Mouse (Mus musculus): ENCODE data around the gene Crip2. TPM values are rescaled to one million over a fixed set of nuclear protein-coding genes. Genes with fewer than 3 reads are reported as not detected.

Crip2 gene
- 278 and 293 TPM in 2 replicates for polyA plus RNA-seq (2016; fragmentation: Nextera tagmentation; extraction: Ambion mirVana)

- Histone ChIP-seq H3K4me3 (peak within 1 kb of the TSS; percentile 75), H3K27me3 (ENCODE audit: low read depth, poor library complexity, severe bottlenecking) (peaks cover 24% of the 10 kb centered on the region), H3K9me3 (replicated peaks) (no peaks in the 10 kb centered on the region), H3K4me1 (peaks cover 72% of the 10 kb centered on the region), H3K27ac (replicated peaks) (peak within 1 kb of the TSS; percentile 95), H3K36me3 (peaks cover 62% of the 10 kb centered on the region)
- peak; percentile 96 for DNase-seq (ENCODE audit: low spot score)
- WGBS, result under 1% methylated on average over 68 of the region's 68 CpGs
Measured at GRCm38 (mm10) chr12:113139908-113140615, at the start of gene Crip2. Gene Crip2, plus strand, starts transcription at chr12:113140236.

GRCm38 (mm10) chr12:113097040-113097439 is 43.0 kb upstream of the Crip2 start:
- no peaks in the 10 kb centered on the region for H3K9me3 ChIP-seq (replicated peaks)
- no peaks in the 10 kb centered on the region for H3K27me3 ChIP-seq (ENCODE audit: low read depth, poor library complexity, severe bottlenecking)
- WGBS, result 86% methylated on average over 5 of the region's 5 CpGs
- H3K4me1 ChIP-seq, result peaks cover 43% of the 10 kb centered on the region
- no peak for DNase-seq (ENCODE audit: low spot score)
- H3K36me3 ChIP-seq, result peaks cover 21% of the 10 kb centered on the region
- H3K27ac ChIP-seq (replicated peaks), result peak overlapping the region; percentile 99
- peak overlapping the region; percentile 93 for H3K4me3 ChIP-seq

DNA sequence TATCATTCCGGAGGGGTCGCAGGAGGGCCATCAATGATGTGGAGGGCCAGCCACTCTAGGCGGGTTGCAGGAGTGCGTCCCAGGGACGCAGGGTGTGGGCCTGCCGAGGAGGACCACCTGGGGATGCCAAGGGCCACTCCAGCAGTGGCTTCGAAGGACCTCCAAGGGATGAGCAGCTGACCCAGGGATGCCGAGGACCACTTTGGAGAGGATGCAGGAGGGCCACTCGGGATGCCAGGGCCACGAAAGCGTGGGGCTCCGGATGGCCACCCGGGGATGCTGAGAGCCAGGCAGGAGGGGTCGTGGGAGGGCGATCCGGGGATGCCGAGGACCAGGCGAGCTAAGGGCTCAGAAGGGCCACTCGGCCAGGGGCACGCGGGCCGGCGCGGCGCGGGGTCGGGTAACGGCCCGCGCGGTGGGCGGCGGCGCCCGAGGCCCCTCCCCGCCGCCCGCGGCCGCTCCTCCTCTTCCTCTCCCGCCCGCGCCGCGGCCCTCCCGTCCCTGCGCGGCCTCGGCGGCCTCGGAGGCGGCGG is 42.2 kb upstream of the Crip2 start, which contains the start of gene Mta1:
Gene Mta1, plus strand, starts transcription at position 530 of the 533 bp plus-strand sequence.
- H3K4me3 ChIP-seq, result peak within 1 kb of the TSS; percentile 93
- peaks cover 49% of the 10 kb centered on the region for H3K4me1 ChIP-seq
- DNase-seq (ENCODE audit: low spot score), result peak; percentile 68
- H3K27me3 ChIP-seq (ENCODE audit: low read depth, poor library complexity, severe bottlenecking), result no peaks in the 10 kb centered on the region
- H3K36me3 ChIP-seq, result peaks cover 29% of the 10 kb centered on the region
- H3K27ac ChIP-seq (replicated peaks), result peak within 1 kb of the TSS; percentile 99
- WGBS, result 2% methylated on average over 33 of the region's 53 CpGs
- no peaks in the 10 kb centered on the region for H3K9me3 ChIP-seq (replicated peaks)

DNA sequence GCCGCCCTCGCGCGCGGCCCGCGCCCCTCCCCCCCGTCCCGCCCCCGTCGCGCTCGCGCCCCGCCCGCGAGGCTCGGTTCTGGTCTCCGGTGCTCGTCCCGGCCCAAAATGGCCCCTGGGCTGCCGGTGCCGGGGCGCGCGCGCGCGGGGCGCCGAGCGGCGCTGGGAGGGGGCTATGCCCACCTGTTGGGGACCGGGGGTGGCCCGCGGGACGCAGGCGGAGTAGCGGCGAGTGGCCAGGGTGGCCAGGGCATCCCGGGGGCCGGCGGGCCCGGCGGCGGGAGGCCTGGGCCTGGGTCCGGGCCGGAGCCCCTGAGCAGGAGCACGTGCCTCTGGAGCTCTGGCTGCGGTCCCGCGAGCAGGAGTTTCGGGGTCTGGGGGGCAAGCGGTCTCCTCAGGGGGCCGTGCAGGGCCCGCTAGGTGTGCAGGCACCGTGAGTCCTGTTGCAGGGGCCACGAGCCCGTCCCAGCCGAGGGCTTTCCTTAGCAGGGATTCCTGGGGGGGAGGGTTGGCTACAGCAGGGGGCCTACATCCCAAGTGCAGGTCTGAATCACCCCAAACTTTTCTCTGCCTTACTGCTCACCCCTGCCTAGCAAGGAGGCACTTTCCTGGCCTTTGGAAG is 41.4 kb upstream of the Crip2 start:
- 1% methylated on average over 29 of the region's 60 CpGs for WGBS
- peaks cover 37% of the 10 kb centered on the region for H3K36me3 ChIP-seq
- peak; percentile 56 for DNase-seq (ENCODE audit: low spot score)
- H3K4me1 ChIP-seq, result peaks cover 57% of the 10 kb centered on the region
- peak overlapping the region; percentile 93 for H3K4me3 ChIP-seq
- H3K9me3 ChIP-seq (replicated peaks), result no peaks in the 10 kb centered on the region
- peak overlapping the region; percentile 99 for H3K27ac ChIP-seq (replicated peaks)
- no peaks in the 10 kb centered on the region for H3K27me3 ChIP-seq (ENCODE audit: low read depth, poor library complexity, severe bottlenecking)

DNA sequence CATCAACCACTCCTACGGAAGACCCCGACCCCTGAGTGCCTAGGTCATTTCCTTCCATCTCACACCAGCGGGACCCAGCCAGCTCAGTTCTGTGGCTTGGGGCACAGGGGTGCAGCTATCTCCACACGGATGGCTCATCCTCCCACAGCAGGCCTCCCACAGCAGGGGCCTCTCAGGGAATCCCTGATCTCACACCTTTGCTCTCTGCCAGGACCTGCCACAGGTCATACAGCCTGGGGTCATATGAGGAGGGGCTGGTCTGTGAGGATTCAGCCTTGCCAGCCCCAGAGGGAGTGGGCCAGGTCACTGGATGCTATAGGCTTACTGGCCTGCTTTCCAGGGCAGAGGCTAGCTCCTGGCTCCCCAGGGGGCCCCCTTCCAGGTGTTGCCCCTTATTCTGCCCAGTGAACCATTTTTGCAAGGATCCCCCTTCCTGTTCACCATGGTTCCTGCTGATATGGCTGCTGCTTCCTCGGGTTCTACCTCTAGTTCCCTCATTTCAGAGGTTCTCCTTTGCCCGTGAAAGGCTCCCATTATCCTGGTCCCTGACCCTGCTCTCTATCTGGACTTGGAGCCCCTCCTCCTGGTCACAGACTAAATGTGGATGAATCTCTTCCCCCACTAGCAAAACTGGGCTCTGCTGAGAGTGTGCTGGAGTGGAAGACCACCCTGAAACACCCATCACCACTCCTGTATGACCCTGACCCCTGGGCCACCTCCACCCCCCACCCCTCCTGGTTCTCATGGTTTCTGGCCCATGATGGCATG is 40.4 kb upstream of the Crip2 start:
- peaks cover 47% of the 10 kb centered on the region for H3K36me3 ChIP-seq
- peak overlapping the region; percentile 99 for H3K27ac ChIP-seq (replicated peaks)

GRCm38 (mm10) chr12:113100448-113101076 is 39.5 kb upstream of the Crip2 start:
- H3K36me3 ChIP-seq, result peaks cover 56% of the 10 kb centered on the region
- 0 out of 2 replicates have a peak, but pooled peaks cover 3% of the 10 kb centered on the region for H3K9me3 ChIP-seq (replicated peaks)
- H3K4me1 ChIP-seq, result peaks cover 66% of the 10 kb centered on the region
- DNase-seq (ENCODE audit: low spot score), result no peak
- WGBS, result 84% methylated on average over 5 of the region's 5 CpGs
- no peaks in the 10 kb centered on the region for H3K27me3 ChIP-seq (ENCODE audit: low read depth, poor library complexity, severe bottlenecking)
- no peak overlapping the region for H3K27ac ChIP-seq (replicated peaks)
- peak overlapping the region; percentile 93 for H3K4me3 ChIP-seq

More for the DNA sequence above, 40.4 kb upstream of the Crip2 start:
- Histone ChIP-seq H3K9me3 (replicated peaks) (no peaks in the 10 kb centered on the region), H3K4me3 (peak overlapping the region; percentile 93), H3K4me1 (peaks cover 64% of the 10 kb centered on the region), H3K27me3 (ENCODE audit: low read depth, poor library complexity, severe bottlenecking) (no peaks in the 10 kb centered on the region)
- DNase-seq (ENCODE audit: low spot score), result no peak
- WGBS, result 46% methylated on average over 6 of the region's 6 CpGs

GRCm38 (mm10) chr12:113101251-113101960 is 38.6 kb upstream of the Crip2 start:
- Histone ChIP-seq H3K9me3 (replicated peaks) (0 out of 2 replicates have a peak, but pooled peaks cover 8% of the 10 kb centered on the region), H3K27ac (replicated peaks) (no peak overlapping the region), H3K27me3 (ENCODE audit: low read depth, poor library complexity, severe bottlenecking) (no peaks in the 10 kb centered on the region), H3K4me3 (peak overlapping the region; percentile 5; the same call in 1 of the 2 replicates), H3K36me3 (peaks cover 64% of the 10 kb centered on the region), H3K4me1 (peaks cover 66% of the 10 kb centered on the region)
- DNase-seq (ENCODE audit: low spot score), result no peak
- WGBS, result 89% methylated on average over 9 of the region's 9 CpGs

DNA sequence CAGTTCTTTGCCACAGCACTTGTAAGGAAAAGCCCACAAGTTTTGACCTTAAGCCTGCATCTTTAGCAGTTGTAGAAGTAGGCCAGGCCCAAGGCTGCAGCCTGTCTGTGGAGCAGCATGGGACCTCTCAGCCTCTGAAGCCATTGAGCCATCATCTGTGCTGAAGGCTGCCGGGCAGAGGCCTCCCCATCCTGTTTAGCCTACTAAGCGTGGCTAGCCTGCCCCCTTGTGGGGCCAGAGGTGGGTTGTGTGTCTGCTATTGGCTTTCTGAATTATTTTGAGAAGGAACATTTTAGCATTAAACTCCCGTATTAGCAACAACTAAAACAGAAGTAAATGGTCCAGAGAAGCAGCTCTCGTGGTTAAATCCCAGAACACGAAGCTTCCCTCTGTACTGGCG is 37.6 kb upstream of the Crip2 start:
- Histone ChIP-seq H3K4me1 (peaks cover 56% of the 10 kb centered on the region), H3K27me3 (ENCODE audit: low read depth, poor library complexity, severe bottlenecking) (no peaks in the 10 kb centered on the region), H3K36me3 (peaks cover 67% of the 10 kb centered on the region), H3K27ac (replicated peaks) (0 out of 2 replicates have a peak overlapping the region, but pooled peaks have one; percentile 33), H3K9me3 (replicated peaks) (0 out of 2 replicates have a peak, but pooled peaks cover 8% of the 10 kb centered on the region), H3K4me3 (no peak overlapping the region)
- peak; percentile 48 for DNase-seq (ENCODE audit: low spot score)
- WGBS, result 71% methylated on average over 6 of the region's 6 CpGs

- Histone ChIP-seq H3K4me1 (peaks cover 48% of the 10 kb centered on the region), H3K36me3 (peaks cover 75% of the 10 kb centered on the region), H3K4me3 (no peak overlapping the region), H3K27ac (replicated peaks) (no peak overlapping the region), H3K9me3 (replicated peaks) (0 out of 2 replicates have a peak, but pooled peaks cover 8% of the 10 kb centered on the region), H3K27me3 (ENCODE audit: low read depth, poor library complexity, severe bottlenecking) (no peaks in the 10 kb centered on the region)
- WGBS, result 89% methylated on average over 8 of the region's 8 CpGs
- DNase-seq (ENCODE audit: low spot score), result no peak
Measured at GRCm38 (mm10) chr12:113103846-113104451, 36.1 kb upstream of the Crip2 start.

DNA sequence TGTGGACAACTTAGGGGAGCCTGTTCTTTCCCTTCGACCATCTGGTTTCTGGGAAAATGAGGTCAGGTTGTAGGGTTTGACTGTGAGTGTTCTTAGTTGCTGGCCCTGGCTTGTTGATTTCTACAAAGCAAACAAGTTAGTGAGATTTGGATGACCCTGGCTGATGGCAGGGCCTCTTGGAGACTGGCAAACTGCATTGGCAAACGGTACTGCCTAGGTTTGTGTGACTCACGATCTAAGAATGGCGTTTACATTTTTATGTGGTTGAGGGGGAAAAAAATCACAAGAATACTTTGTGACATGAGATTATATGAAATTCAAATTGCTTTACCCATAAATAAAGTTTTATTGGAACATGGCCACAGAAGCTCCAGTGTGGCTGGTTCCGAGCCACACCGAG is 33.6 kb upstream of the Crip2 start:
- Histone ChIP-seq H3K4me3 (no peak overlapping the region), H3K36me3 (peaks cover 63% of the 10 kb centered on the region), H3K27ac (replicated peaks) (no peak overlapping the region), H3K9me3 (replicated peaks) (0 out of 2 replicates have a peak, but pooled peaks cover 8% of the 10 kb centered on the region), H3K27me3 (ENCODE audit: low read depth, poor library complexity, severe bottlenecking) (no peaks in the 10 kb centered on the region), H3K4me1 (peaks cover 24% of the 10 kb centered on the region)
- 93% methylated on average over 6 of the region's 6 CpGs for WGBS
- no peak for DNase-seq (ENCODE audit: low spot score)

DNA sequence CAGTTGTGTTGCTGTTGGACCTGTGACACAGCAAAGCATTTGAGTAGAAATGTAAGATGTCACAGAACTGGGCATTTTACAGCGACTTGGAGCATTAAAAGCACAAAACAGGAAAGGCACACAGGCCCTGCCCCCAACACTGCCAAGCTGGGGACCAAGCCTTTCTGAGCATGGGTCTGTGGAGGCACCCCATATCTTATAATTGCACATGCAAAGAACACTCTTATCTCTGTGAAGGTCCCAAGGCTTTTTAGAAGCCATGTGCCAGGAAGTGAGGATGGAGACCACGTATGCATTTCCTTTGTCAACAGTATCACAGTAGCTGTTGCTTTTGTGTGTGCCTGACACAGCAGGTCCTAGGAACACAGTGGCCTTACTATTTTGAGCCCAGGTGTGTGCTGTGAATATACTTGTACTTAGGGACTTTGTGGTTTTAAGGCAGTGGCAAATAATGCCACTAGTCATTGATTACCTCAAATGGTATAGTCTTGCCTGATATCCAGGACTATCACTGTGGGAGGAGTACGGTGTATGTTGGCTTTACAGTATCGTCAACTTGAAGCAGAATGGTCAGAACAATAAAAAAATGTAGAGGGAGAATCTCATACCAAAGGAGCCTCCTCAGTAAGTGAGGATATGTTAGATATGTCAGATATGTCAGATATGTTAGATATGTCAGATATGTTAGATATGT is 32.5 kb upstream of the Crip2 start:
- H3K27me3 ChIP-seq (ENCODE audit: low read depth, poor library complexity, severe bottlenecking), result no peaks in the 10 kb centered on the region
- 91% methylated on average over 4 of the region's 4 CpGs for whole genome bisulfite sequencing
- H3K4me1 ChIP-seq, result peaks cover 21% of the 10 kb centered on the region
- 0 out of 2 replicates have a peak, but pooled peaks cover 8% of the 10 kb centered on the region for H3K9me3 ChIP-seq (replicated peaks)
- H3K27ac ChIP-seq (replicated peaks), result no peak overlapping the region
- DNase-seq (ENCODE audit: low spot score), result no peak
- peaks cover 65% of the 10 kb centered on the region for H3K36me3 ChIP-seq
- H3K4me3 ChIP-seq, result no peak overlapping the region

Measured in midbrain, embryonic 10.5 days (tissue).